Mouse (Mus musculus) CD4-positive helper T cell, adult 2 months (primary cell): ENCODE results near the gene Armcx1.
"Not testable (repeated sequence)": the region's sequence is repeated elsewhere in the genome, so short reads cannot be mapped to it uniquely, and the experiment has no call there.

Experiments
- DNase-seq: peaks from one replicate; pipeline ENCODE4 v3.0.0-alpha.2; 2012; ENCODE audit warnings: low read depth, missing footprints, low spot score

Armcx1 gene

GRCm38 (mm10) chrX:134757293-134757995 lies 39.7 kb downstream of the Armcx1 start:
- DNase-seq, result no peak

GRCm38 (mm10) chrX:134763428-134764198 lies 45.9 kb downstream of the Armcx1 start:
- DNase-seq, result not testable (repeated sequence)
